Mouse (Mus musculus) c-Kit-positive CD71-negative TER-119-negative erythroid progenitor cells, embryonic 14.5 days (primary cell): ENCODE measurements around the gene Tspan15.

Experiments
- DNase-seq: peaks from one replicate; pipeline ENCODE4 v3.0.0-alpha.2; 2013; ENCODE audit warnings: low read depth

Tspan15 gene

DNA sequence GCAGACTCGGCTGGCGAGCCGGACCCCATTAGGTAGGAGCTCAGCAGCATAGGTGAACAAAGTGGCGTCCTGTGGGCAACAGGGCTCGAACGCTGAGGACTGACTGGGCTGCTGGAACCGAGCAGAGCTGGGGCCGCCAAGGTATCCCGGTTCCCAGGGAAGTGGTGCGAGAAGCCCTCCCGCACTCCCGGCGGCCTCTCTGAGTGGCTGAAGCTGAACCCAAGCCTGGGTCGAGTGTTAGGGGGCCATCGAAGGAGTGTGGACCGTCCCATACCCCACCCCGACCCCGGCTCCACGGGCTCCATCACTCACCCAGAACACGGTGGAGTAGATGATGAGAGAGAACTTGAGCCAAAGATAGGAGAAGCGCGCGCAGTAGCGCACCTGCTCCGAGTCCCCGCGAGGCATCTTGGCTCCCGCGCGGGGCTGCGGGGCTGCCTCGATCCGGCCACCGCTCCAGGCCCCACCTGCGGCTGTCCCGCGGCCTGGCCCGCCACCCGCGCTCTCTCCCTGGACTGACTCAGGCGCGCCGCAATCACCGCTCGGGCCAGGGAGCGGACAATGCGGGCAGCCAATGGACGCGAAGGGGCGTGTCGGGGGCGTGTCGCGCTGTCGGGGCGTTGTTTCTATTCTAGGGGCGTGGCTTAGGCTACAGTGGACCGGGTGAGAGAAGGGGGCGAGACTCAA, at the start of gene Tspan15:
Gene Tspan15 (minus strand): TSS at position 544 of the 687 bp plus-strand sequence.
- DNase-seq: peak; percentile 76

DNA sequence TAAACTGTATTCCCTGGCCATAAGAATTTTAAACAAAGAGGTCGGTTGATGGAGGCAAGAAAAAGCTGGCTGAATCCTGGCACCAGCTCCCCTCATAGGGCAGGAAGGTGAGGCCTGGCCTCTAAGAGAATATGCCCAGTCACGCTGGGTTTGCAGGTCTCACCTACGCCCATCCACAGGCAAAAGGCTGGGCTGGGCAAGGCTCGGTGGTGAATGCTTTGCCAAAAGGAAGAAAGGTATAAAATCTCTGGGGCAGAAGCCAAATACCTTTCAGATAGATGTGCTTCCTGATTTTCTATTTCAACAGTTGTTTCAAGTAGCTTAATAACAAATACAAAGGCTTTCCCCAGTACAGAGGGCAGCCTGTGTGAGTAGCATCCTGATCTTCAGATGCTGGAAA, 48.6 kb upstream of the Tspan15 start:
- DNase-seq: no peak

DNA sequence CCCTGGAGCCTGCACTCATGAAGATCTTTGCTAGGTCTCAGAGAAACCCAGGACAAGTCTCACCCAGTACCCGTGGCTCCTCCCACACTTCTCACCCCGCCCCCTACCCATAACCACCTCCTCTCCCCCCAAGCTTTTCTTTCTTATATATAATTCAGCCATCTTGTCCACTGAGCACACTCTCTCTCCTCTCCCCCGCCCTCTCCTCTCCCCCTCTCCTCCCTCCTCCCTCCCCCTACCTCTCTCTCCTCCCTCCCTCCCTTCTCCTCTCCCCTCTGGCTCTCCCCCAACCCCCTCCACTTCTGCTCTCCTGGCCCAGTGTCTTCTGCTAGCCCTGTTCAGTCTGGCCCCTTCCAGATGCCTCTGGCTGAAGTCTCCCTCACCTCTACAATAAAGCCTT, 48.0 kb upstream of the Tspan15 start:
- DNase-seq: no peak

- no peak for DNase-seq
Observed at GRCm38 (mm10) chr10:62277499-62278293, 46.6 kb upstream of the Tspan15 start.

- DNase-seq: peak; percentile 74
Observed at GRCm38 (mm10) chr10:62275235-62275634, 44.2 kb upstream of the Tspan15 start.

DNA sequence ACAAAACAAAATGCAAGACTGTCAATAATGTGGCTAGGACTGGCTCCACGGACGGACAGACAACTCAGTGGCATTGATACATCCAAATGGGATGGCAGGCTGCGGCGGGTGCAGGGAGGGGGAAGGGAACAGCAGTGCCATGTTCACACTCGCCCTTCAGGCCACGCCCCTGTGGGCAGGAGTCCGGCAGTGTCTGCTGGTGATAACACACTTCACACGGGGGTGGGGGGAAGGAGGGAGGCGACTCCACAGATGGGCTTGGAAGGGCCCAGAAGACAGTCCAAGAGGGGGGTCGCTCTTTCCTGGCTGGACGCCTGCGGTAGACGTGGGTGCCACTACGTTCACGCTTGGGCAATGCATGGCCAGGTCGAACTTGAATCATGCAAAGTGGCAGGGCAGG, 38.2 kb upstream of the Tspan15 start:
- DNase-seq: no peak

GRCm38 (mm10) chr10:62264299-62264698, 33.2 kb upstream of the Tspan15 start:
- no peak for DNase-seq

GRCm38 (mm10) chr10:62261115-62261886, 30.2 kb upstream of the Tspan15 start:
- DNase-seq: peak; percentile 95

- DNase-seq: no peak
Observed at GRCm38 (mm10) chr10:62258298-62258697, 27.2 kb upstream of the Tspan15 start.

- DNase-seq: no peak
Observed at GRCm38 (mm10) chr10:62252496-62253235, 21.6 kb upstream of the Tspan15 start.

DNA sequence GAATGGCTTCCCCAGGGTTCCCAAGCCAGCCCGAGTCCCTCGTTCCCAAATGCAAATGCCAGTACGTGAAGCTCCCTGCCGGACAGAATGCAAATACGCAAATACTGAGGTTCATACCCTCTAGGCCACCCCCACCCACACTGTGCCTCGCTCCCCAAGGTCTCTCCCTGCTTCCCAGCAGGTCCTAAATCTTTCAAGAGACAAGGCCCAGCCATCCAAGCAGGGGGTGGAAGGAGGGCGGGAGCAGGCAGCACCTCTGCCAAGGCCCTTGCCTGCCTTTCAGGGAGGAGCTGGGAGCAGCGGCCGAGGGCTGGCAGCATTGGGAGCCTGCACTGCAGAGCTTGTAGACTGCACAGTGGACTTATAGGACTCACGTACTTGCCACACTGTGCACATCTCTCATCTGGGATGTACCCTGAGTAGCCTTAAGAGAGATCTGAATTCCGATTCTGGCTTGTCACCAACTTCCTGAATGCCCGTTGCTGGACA, 21.0 kb upstream of the Tspan15 start, which contains the start of gene Tacr2:
Gene Tacr2 (plus strand): TSS at position 439 of the 489 bp plus-strand sequence.
- DNase-seq: no peak

DNA sequence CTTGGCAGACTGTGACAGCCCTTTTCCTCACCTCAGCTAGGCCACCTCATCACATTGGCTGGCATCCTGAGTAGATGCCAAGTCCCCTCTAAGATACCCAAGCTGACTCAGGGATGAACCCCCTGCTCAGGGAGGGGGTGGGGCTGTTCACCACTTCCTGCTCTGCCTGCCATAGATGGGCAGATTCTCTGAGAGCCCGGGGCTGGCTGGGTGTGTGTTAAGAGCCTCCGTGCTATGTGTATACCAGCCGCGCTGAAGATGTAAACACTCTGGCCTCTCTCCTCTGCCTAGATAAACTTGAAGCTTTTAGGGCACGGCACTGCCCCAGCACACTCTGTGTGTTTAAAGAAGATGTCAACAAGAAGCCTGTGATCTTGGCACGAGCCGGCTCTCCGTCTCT, 16.8 kb upstream of the Tspan15 start:
- DNase-seq: no peak

DNA sequence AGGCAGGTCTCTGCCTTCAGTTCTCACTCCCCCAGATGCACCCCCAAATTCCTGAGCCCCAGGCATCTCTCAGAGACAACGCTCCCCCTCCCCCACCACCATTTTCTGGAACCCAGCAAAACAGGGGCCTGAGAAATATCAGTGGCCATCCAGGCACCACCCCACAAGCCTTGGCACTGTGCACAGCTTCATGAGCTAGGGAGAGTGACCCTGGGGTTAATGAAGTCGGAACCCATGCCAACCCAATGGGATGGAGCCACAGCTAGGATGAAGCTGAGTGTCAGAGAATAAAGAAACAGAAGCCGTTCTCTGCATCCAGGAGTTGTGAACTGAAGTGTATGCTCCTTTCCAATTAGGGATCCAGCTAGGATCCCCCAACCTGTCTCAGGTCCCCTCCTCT, 16.1 kb upstream of the Tspan15 start:
- no peak for DNase-seq

GRCm38 (mm10) chr10:62244067-62244466, 13.0 kb upstream of the Tspan15 start:
- DNase-seq: no peak

DNA sequence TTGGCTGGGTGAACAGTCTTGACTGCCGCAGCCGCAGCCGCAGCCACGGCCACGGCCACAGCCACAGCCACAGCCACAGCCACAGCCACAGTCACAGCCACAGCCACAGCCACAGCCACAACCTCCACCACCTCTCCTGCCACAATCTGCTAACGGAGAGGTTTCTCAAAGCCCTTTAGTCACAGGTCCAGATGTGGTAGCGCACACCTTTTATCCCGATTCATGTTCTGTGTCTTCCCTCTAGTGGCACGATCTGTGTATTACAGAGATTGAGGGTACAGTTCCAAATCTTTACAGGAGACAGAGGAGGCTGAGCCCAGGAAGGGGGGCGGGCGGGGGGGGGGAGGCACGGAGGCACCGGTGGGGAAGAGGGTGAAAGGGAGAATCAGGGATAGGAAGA, 11.8 kb upstream of the Tspan15 start:
- peak; percentile 52 for DNase-seq

GRCm38 (mm10) chr10:62242358-62242757, 11.3 kb upstream of the Tspan15 start:
- DNase-seq: no peak

DNA sequence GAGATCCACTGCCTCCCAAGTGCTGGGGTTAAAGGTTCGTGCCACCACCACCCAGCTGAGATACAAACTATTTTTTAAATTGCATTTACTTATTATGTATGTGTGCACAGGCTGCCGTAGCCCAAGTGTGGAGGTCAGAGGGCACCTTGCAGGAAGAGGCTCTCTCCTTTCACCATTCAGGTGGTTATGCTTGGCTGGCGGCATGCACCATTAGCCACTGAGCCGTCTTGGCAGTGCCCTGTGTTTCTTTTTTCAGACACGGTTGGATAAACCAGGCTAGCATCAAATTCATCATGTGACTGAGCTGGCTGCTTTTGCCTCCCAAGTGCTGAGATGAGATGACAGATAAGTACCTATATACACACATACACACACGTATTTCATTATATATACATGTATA, 8.2 kb upstream of the Tspan15 start:
- no peak for DNase-seq

GRCm38 (mm10) chr10:62238688-62239087, 7.6 kb upstream of the Tspan15 start:
- no peak for DNase-seq

GRCm38 (mm10) chr10:62237205-62237604, 6.2 kb upstream of the Tspan15 start:
- no peak for DNase-seq

DNA sequence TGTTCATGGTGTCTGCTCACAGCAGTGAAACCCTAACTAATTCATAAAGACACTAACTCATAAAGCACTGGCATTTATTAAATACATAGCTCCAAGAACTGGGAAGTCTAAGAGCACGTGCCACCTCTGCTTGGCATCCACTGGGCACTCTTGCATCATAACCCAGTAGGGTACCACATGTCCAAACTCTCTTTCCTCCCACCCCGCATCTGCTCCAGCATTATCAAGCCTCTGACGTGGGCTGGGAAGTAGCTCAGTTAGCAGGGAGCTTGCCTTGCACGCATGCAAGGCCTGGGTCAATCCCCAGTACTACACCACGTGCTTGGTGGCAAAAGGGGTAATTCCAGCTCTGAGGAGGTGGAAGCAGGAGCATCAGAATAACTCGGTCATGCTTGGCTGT, 5.1 kb upstream of the Tspan15 start:
- no peak for DNase-seq

GRCm38 (mm10) chr10:62231811-62232210, 760 bp upstream of the Tspan15 start:
- no peak for DNase-seq

- DNase-seq: no peak
Observed at GRCm38 (mm10) chr10:62231395-62231732, 313 bp upstream of the Tspan15 start.
